Mouse (Mus musculus) gastrocnemius, postnatal 14 days (tissue): ENCODE measurements at regions not wholly inside any gene's neighbourhood (a gene's known extent, or its start where the extent isn't known, plus 50 kb on each side); places are given as distances from the start of the nearest gene placed in this dataset.

ENCODE experiments used
- DNase-seq: peaks from one replicate; pipeline ENCODE4 v3.0.0; 2021; ENCODE audit warnings: mixed read lengths
- intact Hi-C: fragments of 180-260 bp; cut with DNase I; formaldehyde crosslinking; loops from one replicate; pipeline ENCODE4 v1.15.1; 2025; ENCODE audit warnings: low total_unique reads

- peak; percentile 16 for DNase-seq
- intact Hi-C loops = no loop called here
Observed at GRCm38 (mm10) chr1:110400051-110400450, 417.8 kb downstream of the Cdh7 start.

DNA sequence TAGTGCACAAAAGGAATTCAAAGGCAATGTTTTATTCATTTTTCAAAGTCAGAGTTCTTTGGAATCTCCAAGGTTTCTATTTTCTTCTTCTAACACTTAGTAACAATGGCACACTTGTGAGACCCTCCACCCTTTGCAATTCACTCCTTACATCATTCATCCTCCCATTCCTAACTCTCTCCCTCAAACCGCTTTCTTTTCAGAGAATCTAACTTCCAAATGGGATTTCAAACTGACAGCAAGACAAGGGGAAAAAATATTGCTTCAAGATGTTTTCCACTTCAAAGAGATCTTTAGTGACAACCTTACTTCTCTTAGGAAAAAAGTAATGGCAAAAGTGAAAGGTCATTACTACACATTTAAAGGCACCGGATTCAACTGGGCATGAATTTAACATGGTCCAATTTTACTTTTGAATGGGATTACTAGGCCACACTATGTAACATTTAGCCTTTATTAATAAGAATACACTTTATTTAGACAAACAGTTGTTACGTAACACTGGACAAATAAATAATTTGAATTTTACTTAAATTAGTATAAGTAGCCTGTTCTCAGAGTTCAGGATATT, 465.6 kb downstream of the Cdh7 start:
- no peak for DNase-seq
- intact Hi-C loops = no loop called here

DNA sequence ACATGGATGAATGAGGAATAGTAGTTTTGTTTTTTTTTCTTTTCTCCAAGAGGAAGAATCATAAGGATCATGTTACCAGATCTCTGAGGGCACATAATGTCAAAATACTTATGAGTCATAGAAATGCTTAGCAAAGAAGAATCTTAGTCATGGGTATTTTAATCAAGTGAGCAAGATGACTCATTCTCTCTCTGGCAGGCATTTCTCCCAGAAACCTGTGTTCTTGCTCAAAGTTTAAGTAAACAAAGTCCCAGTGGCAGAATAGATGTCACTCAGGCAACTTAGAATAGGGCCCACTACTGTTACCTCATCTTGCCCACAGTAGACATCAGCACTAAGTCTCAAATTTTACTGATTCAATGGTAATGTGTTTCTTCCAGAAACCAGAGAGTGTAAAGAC, 493.9 kb downstream of the Cdh19 start:
- intact Hi-C loops = no loop called here
- no peak for DNase-seq

DNA sequence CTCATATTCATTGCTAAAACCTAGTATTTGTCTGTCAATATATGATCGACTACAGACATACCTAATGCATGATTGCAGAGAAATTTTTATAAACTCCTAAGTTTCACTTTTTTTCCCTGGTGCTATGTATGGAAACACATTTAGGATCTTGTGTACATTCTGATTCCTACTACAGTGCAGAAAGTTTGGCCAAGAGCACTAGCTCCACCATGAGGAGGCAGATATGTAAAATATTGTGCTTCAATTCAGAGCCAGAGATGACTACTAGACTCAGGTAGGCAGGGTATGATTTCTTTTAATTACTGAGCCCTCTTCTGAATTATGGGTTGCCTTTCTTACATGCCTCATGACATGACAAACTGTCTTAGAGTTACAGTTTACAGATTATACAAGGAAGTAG, 488.0 kb downstream of the Cdh19 start:
- intact Hi-C loops = no loop called here
- no peak for DNase-seq
